Mouse (Mus musculus) layer of hippocampus, adult 18-20 months (tissue): Measurements from ENCODE around the gene Cspg5. TPM values are rescaled to one million over a fixed set of nuclear protein-coding genes. Genes with fewer than 3 reads are reported as not detected.

Experiments
- DNase-seq, 2 experiments: peaks; one replicate each; pipeline ENCODE4 v3.0.0; 2022; ENCODE audit warnings: low spot score in 2 of 2
- microRNA-seq, 2 experiments: library from miRNA; unstranded; fragments of <30 nt; microRNA quantifications; one replicate each; pipeline ENCODE4 v1.2.0; 2021
- total RNA-seq, 2 experiments: library from RNA; stranded (reverse); gene quantifications; 2 replicates each; pipeline ENCODE4 v1.2.3; 2021

Gene Cspg5
- total RNA-seq, 2 experiments from 2014 or later = 288 to 297 TPM

GRCm38 (mm10) chr9:110306371-110306770 lies 62.8 kb downstream of the Cspg5 start:
- DNase-seq = no peak

Small RNA genes within 50 kb of the gene (microRNA-seq; reads per million reads assigned to microRNA genes)
- 23.8 to 41.2 reads per million in 2 experiments for gene Mir6236

Other genes with a start within 250 kb of the Cspg5 start
- 10 to 100 TPM; 53.7 to 58.6 TPM for gene Smarcc1, start 126.1 kb upstream of the Cspg5 start, total RNA-seq
- 100 to 1,000 TPM; 159 to 161 TPM for gene Dhx30, start 126.0 kb upstream of the Cspg5 start, total RNA-seq
- 10 to 100 TPM; 11.1 to 11.8 TPM for gene Elp6, start 61.4 kb downstream of the Cspg5 start, total RNA-seq
- gene Scap, start 89.5 kb downstream of the Cspg5 start, total RNA-seq = 100 to 1,000 TPM; 104 to 107 TPM
- gene Ptpn23, start 164.4 kb downstream of the Cspg5 start, total RNA-seq = 10 to 100 TPM; 53.2 to 53.6 TPM
- gene Ngp, start 176.0 kb downstream of the Cspg5 start, total RNA-seq = not detected
- 10 to 100 TPM; 23.0 to 23.5 TPM for gene Klhl18, start 232.9 kb downstream of the Cspg5 start, total RNA-seq
- 1 to 10 TPM; 3.8 TPM for gene Kif9, start 233.2 kb downstream of the Cspg5 start, total RNA-seq